Mouse (Mus musculus): ENCODE data around the gene 4930442H23Rik.
"Not testable (repeated sequence)": the region's sequence is repeated elsewhere in the genome, so short reads cannot be mapped to it uniquely, and the experiment has no call there.

Gene 4930442H23Rik

DNA sequence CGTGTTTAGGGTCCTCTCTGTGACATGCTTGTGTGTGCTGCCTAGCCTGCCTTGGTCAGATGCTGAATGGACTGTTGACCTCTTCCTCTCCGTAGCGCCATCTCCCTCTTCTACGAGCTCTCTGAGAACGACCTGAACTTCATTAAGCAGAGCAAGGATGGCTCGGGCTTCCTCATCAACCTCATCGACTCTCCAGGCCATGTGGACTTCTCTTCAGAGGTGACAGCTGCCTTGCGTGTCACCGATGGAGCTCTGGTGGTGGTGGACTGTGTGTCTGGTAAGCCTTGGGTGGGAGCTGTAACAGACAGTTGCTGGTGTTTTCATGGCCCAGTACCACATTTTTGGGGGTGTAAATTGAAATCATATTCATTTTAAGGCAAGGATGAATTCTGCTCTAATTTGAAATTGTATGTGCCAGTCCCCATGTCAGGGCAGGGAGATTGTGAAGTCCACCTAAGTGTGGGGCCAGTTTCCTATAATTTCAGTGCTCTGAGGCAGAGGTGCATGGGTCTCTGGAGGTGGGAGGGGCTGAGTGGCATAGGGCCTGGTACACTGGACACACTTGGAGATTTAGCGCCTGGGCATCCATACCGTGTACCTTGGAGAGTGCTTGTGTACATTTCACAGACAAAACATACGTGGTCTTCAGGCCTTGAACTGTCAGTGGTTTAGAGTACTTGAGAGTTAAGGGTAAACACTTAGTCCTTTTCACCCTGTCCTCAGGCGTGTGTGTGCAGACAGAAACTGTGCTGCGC, 5.5 kb downstream of the 4930442H23Rik start:
- DNase-seq (ENCODE audit: inconsistent ontology term): no peak

DNA sequence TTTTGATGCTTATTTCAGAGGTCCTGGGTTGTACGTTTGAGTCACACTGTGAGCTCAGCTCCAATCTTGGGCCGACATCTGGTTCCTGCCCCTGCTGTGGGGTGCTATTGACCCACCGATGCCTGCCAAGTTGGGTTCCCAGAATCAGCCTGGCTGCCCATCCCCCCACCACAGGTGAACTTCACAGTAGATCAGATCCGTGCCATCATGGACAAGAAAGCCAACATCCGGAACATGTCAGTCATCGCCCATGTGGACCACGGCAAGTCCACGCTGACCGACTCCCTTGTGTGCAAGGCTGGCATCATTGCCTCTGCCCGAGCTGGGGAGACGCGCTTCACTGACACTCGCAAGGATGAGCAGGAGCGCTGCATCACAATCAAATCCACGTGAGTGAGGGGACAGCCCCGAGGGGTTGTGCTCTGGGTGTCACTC, 6.1 kb downstream of the 4930442H23Rik start:
- DNase-seq (ENCODE audit: inconsistent ontology term): no peak

DNA sequence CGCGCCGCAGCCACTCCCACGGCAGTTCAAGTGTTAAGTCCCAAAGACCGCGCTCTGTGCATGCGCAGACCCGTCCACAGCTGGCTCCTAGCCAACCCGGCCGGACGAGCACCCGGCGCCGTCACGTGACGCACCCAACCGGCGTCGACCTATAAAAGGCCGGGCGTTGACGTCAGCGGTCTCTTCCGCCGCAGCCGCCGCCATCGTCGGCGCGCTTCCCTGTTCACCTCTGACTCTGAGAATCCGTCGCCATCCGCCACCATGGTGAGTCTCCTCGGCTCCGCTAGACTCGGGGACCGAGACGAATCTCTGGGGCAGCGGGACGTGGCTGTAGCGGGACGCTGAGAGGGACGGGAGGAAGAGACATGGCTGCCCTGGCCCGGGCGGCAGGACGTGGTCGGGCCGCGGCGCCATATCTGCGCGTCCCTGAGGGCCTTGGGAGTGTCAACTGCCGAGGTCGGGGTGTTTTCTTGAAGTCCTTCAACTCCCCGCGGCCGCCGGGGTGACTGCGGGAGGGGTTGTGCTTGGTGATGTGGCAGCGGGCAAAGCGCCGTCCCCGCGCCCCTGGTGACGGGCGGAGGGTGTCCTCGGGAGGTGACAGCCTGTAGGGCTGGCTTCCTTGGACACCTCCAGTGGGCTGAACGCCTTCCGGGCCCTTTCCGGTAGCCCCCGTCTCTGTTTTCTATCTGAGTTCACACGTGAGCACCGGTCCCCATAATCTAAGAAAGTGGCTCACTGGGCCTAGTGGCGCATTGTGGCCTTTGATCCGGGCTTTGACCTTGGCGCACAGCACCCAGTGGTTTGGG, 7.0 kb downstream of the 4930442H23Rik start, which contains the start of gene Eef2:
TSS of gene Eef2 (plus strand) at position 166 of the 806 bp plus-strand sequence.
- peak; percentile 98 for DNase-seq (ENCODE audit: inconsistent ontology term)

DNA sequence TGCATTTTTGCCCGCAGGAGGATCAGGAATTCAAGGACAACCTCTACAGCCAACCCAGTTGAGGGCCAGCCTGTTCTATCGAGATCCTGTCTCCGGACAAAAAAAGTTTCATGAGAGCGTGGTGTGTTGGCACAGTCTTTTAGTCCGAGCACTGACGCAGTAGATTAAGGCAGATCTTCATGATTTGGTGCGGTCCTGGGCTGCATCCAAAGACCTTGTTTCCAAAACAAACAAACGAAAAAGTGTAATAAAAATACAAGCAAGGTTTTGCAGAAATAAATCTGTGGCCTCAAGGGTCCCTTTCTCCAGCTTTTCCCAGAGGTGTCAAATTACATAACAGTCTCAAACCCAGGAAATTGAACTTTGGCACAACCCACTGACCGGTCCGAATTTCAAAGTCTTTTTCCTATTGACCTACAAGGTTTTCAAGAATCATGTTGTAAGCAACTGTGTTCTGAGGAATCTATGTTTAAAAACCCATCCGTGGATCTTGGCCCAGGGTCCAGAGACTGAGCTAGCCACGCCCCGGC, 7.6 kb downstream of the 4930442H23Rik start:
- DNase-seq (ENCODE audit: inconsistent ontology term): peak; percentile 49

DNA sequence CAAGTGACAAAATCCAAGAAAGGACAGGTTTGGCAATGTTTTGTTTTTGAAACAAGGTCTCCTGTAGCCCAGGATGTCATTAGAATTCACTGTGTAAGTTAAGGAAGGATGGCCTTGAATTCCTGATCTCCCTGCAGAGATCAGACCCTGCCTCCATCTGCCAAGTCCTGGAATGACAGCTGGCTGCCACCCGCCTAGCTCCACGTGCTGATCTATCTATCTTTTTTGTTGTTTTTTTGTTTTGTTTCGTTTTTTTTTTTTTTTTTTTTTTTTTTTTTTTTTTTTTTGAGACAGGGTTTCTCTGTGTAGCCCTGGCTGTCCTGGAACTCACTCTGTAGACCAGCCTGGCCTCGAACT, 8.3 kb downstream of the 4930442H23Rik start:
- not testable (repeated sequence) for DNase-seq (ENCODE audit: inconsistent ontology term)

DNA sequence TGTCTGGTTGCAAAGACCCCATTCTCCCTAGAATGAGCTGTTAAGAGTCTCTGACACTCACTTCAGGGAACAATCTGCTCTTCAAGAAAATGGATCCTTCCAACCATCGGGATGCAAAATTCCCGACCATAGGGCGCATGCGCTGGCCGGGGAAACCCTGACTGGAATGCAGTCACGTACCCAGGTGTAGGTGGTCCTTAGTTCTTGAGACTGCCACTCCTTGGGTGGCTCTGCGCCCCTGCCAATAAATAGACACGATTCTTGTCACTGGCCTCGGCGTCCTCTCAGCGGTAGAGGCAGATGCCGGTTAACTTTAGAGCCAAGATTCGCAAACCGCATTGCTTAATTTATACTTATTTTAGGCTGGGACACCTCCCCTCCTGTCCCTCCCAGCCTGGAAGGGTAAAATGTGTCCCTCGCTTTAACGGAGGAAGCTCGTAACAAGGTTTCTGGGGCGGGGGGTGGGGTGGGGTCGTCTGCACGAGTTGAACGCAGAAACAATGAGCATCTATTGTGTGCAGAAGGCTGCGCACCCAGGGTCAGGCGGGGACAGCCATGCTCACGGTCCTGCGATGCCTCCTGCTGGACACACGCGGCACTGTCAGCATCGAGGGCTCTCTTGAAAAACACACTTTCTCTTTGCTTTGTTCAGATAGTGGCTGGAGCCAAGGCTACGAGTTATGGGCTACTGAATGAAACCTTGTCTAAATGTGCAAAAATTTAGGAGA, 8.9 kb downstream of the 4930442H23Rik start:
- peak; percentile 86 for DNase-seq (ENCODE audit: inconsistent ontology term)

DNA sequence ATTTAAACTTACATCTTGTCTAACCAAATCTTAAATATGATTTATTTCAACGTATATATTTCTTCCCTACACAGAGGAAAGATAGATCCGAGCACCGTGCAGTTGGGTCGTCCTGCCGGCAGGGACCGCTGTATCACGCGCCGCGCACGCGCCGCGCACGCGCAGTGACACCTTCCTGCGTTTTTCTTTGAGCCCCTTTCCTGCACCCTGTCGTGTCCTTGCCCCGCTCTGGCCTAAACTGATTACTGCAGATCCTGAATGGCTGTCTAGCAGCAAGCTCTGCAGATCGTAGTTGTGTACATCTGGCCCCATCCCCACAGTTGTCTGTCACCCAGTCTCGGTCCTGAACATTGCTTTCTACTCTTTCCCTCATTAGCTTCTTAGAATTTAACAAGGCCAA, 10.5 kb downstream of the 4930442H23Rik start:
- peak; percentile 81 for DNase-seq (ENCODE audit: inconsistent ontology term)

DNA sequence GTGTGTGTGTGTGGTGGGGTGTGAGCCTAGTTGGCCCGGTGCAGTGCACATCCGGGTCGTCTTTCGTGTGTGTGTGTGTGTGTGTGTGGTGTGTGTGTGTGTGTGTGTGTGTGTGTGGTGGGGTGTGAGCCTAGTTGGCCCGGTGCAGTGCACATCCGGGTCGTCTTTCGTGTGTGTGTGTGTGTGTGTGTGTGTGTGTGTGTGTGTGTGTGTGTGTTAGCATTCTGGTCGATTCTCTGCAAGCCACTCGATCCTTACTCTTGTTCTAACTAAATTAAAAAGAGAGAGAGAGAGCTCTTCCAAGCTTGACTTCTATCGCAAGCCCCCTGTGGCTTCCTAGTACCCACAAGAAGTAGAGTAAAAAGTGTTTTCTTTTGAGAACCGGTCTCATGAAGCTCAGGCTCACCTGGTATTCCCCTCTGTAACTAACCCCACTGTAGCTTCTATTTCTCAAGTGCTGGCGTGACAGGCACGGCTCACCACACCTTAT, 14.2 kb downstream of the 4930442H23Rik start:
- not testable (repeated sequence) for DNase-seq (ENCODE audit: inconsistent ontology term)

DNA sequence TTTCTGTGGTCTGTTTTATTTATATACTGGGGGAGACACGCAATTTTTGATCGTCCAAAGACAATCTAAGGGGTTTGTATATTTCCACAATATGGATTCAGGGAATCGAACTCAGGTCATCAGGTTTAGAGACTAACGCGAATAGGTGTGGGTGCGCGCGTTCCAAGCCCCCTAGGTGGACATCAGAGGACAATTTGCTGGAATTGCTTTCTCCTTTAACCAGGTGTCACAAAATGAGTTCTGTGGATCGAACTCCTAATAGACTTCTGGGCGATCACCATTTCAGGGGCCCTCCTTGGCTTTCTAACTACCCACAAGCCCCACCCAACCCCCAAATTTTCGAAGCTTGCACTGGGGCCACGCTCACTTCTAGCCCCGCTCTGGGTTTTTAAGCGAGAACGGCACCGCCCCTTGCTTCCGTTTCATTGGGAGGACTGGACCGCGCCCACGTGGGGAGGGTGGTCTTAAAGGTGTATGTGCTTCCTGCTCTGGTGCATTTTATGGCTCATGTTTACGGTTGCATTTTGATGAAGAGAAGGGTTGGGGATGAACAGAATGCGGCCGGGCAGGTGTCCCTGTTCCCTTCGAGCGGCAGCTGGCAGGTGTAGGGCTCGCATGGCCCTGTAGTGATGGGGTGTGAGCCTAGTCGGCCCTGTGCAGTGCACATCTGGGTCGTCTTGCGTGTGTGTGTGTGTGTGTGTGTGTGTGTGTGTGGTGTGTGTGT, 15.0 kb downstream of the 4930442H23Rik start:
- peak; percentile 86 for DNase-seq (ENCODE audit: inconsistent ontology term)

DNA sequence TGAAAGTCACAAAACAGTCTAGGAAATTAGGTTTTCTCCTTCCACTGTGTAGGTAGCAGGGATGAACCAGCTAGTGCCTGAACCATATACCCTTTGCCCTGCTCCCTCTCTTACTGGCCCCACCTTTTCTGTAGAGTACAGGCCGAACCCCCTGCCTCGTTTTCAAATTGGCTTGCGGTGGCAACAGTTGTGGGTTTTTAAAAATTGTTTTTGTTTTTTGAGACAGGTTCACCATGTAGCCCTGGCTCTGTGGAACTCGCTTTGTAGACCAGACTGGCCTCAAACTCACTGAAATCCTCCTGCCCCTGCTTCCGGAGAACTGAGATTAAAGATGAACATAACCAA, 15.6 kb downstream of the 4930442H23Rik start:
- DNase-seq (ENCODE audit: inconsistent ontology term): no peak

DNA sequence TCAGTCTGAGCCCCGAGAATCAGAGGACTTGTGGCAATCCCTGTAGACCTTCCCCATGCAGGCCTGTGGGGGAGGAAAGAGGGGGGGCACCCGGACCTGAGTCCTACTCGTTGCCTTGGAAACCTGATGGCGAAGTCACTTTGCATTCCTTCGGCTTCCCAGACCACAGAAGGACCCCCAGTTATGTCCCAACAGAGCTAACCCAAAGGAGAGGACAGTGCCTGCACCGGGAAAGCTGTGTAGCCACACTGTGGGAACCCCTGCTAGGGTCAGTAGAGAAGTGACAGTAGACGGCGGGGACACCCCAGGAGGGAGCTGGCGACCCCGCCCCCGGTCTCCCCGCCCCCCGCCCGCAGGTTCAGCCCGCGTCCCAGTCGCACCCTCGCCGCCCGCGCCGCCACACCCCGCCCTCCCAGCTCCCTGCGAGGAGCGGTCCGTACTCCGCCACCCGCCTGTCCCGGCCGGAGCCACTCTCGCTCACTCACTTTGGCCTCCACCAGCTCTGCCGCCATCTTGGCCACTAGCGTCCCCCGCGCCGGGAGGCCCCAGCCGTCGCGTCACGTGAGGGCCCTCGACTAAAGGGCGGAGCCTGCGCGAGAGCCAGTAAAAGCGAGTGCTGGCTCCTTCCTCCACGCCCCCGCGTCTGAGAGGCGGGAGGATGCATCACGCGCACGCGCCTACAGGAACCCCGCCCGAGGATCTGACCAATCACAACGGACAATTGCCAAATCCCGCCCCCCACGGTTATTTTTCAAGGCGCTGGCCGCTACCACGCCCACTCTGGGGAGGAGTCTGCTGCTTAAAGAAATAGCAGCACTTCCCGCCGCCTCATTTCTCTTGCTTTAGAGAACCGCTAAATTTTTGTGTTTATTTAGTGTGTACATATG, 16.2 kb downstream of the 4930442H23Rik start, which contains the start of gene Pias4:
TSS of gene Pias4 (minus strand) at position 724 of the 887 bp plus-strand sequence.
- DNase-seq (ENCODE audit: inconsistent ontology term): peak; percentile 99

DNA sequence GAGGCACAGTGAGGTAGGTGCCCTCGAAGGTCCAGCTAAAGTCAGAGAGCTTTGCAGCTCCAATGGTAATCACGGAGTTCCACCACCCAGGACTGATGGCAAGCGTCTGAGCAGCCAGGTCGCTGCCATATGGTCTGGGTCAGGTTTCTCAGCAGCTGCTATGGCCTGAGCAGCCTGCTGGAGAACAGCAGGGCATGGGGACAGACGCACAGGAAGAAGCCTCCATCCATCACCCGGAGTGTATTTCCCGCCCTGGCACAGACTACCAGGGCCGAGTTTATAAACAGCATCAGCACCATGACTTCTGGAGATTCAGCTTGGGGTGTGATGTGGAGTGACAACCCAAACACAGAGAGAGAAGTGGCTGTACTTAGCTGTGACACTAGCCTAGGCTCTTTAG, 18.5 kb downstream of the 4930442H23Rik start:
- DNase-seq (ENCODE audit: inconsistent ontology term): no peak

DNA sequence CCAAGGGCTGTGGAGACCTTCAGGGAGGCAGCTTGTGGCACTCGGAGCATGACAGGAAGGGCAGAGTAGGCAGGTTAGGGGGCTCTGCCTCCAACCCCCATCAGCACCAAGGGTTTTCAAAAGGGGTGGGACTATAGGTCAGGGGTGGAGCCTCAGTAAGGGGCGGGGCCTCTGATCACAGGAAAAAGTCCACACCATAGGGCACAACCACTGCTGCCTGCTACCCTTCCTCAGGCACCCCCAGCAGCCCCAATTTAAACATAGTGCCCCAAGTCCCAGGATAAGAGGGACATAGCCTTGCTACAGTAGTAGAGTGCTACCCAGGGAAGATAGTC, 21.4 kb downstream of the 4930442H23Rik start:
- no peak for DNase-seq (ENCODE audit: inconsistent ontology term)

DNA sequence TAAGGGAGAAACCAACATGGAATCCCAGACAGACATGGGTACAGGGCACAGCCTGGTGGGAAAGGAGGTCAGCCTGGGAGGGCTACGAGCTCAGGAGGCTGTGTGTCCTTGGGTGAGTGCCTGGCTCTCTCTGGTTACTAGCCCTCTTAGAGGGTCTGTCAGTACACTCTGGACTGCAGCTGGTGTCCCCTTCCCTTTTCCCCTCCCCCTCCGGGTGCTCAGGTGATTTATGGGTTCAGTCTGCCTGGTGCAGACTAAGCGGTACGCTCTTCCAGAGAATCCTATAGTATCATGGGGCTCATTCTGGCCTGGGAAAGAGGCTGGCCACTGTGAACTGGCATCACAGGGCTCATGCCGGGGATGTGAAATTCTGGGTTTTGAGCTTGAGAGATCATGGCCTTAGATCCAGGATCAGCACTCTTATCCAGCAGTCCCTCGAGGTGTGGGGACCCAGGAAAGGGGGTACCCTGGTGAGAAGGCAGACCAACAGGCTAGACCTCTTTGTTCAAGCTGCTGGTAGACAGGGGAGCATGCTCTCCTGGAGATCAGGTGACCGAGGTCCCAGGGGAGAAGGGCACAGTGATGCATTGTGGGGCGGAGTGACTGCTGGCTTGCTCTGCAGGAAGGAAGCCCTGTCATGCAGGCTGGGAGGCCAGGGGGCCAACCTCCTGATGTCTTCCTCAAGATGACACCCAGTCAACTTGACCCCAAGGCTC, 21.9 kb downstream of the 4930442H23Rik start:
- DNase-seq (ENCODE audit: inconsistent ontology term): no peak

DNA sequence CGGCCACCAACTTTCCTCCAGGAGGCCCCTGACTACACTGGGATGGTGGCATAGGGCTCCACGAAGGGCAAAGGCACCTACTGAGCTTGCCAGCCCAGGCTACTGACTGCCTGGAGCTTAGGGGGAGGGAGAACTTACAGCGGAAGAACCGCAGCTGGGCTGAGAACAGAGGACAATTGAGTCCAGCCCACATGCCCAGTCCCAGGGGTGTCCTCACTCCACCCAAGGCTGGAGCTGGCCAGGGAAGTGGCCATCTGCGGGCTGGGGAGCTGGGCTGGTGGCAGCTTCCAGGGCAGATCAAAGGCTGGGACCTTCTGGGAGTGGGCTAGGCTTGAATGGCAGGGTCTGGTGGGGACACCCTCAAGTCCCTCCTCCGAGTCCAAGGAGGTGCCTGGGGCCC, 28.9 kb downstream of the 4930442H23Rik start:
- DNase-seq (ENCODE audit: inconsistent ontology term): no peak

DNA sequence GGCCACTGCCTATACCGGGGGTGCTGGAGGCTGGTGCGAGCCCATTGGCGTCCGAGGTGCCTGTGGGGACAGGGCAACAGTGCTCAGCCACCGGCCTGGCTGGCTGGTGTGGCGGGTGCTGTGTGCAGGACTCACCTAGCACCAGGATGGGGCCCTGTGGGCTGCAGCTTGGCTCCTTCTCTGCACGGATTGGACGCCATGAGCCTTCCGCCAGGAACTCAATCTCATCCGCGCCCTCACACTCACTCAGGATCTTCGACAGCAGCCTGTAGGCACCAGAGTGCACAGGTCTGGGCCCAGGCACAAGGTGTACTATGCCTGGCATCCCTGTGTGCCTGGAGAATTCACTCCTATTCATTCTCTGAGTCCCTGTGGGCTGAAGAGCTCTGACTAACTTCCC, 29.3 kb downstream of the 4930442H23Rik start:
- no peak for DNase-seq (ENCODE audit: inconsistent ontology term)

DNA sequence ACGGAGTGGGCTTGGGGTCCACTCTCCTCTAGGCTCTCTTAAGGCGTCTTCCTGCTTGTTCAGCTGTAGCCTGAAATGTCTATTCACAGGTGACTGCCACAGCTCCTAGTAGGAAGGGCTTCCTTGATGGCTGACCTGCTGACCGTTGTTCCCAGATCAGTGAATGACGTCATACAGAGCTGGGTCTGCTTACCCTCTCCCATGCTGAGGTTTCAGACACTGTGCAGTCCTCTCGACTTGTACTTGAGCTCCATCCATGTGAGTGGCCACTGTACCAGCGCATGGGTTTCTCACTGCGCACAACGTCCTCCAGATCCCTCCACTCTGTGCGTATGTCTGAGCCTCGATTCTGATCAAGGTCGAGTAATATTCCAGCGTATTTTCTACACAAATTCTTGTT, 31.0 kb downstream of the 4930442H23Rik start:
- no peak for DNase-seq (ENCODE audit: inconsistent ontology term)

DNA sequence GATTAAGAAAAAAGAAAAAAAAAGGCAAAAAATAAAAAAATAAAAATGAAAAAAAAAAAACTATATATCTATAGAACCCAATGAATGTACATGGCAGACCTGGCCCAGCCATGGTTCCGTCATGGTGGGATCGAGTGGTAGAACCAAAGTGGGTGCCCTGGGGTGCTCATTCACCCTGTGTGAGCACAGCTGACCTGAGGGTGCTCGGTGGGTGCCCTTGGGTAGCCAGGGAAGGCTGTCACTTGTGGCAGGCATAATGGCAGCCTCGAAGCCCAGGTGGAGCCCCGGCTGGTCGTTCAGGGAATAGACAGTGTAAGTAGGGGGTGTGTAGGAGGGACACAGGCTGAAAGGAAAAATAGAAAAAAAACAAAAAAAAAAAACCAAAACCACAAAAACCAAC, 32.4 kb downstream of the 4930442H23Rik start:
- no peak for DNase-seq (ENCODE audit: inconsistent ontology term)

DNA sequence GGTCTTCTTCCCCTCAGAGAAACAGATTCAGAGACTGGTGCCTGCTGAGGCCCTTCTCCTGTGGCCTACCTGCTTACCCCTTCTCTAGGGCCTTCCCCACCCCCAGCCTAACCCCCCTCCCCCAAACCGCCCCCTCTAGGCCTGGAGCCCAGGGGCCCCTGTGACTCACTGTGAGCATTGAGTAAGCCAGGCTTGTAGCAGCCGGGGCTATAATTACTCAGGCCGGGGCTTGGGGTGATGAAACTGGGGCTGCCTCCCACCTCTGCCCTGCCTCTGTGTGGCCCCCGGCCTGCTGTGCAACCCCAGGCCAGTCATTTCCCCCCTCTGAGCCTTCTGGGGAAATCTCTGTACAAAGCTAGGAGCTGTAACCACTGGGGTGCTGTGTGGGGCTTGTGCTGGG, 37.4 kb downstream of the 4930442H23Rik start:
- DNase-seq (ENCODE audit: inconsistent ontology term): peak; percentile 63

DNA sequence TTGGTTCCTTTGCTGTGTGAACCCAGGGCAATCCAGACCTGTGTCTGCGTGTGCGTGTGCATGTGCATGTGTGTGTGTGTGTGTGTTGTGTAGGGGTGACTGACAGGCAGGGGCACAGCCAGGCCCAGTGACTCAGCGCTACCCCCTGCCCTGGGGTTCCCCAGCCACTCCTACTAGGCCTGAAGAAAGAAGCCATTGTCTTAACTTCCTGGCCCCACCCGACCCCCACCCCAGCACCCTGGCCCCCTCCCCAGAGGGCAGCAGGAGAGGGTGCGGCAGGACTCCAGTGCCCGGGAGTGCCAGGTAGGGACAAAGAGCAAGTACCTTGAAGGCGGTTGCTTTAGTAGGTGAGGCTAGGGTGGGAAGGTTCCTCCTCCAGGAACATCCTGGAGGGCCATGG, 37.9 kb downstream of the 4930442H23Rik start:
- DNase-seq (ENCODE audit: inconsistent ontology term): no peak

All from Muller cell, postnatal 12 days (primary cell).